Comparison of ENCODE assay signal across 7 mouse cellular contexts in the genomic region with DNA sequence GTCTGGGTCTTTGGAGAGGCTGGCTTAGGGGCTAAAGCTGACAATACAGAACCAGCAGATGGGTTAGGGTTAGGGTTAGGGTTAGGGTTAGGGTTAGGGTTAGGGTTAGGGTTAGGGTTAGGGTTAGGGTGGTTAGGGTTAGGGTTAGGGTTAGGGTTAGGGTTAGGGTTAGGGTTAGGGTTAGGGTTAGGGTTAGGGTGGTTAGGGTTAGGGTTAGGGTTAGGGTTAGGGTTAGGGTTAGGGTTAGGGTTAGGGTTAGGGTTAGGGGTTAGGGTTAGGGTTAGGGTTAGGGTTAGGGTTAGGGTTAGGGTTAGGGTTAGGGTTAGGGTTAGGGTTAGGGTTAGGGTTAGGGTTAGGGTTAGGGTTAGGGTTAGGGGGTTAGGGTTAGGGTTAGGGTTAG.
DNase-seq lines count a peak whose midpoint lies in the region; ATAC-seq lines count a peak whose summit lies in the region.

No protein-coding gene starts in this region.

- peak; percentile 1 for DNase-seq in gastrocnemius, adult 18-20 months (ENCODE audit: low spot score)
- DNase-seq in heart, postnatal 4 days = peak; percentile 3
- DNase-seq in spleen, postnatal 36 days (ENCODE audit: low spot score in 2 of 2) = peak; percentile 1
- DNase-seq in testis, postnatal 14 days (ENCODE audit: low spot score) = peak; percentile 6
- DNase-seq in thymus, postnatal 25 days = peak; percentile 3

- ATAC-seq in megakaryocyte, adult 5-6 weeks (ENCODE audit: poor library complexity, severe bottlenecking) = peak; percentile 35; the same call in 1 of the 2 replicates
- peak; percentile 78 for ATAC-seq in monocyte, adult 5-6 weeks (replicated peaks; ENCODE audit: insufficient number of reproducible peaks, low FRiP score, low TSS enrichment, poor library complexity, severe bottlenecking)

Comparison
In these comparisons a context has a peak if more than half of its experiments do, and no peak if none do; other contexts are left out.
1. Peak in every context shown above with its lines: DNase-seq and ATAC-seq.